Mouse (Mus musculus): ENCODE data around the gene Bsn. TPM values are rescaled to one million over a fixed set of nuclear protein-coding genes. Genes with fewer than 3 reads are reported as not detected.

Bsn gene
- polyA plus RNA-seq, 1 experiment = 70.0 TPM

DNA sequence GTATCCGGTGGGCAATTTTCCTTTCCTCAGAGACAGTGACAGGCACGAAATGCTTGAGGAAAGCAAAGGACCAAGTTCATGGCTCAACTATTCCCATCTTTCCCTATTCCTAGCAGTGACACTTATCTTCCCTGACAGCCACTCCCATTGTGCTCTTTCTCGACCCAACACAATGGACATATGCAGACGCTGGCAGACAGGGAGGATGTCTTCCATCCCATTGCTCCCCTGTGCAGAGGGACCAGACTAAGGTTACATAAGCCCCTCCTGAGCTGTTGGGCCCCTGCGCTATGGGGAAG is 747 bp downstream of the Bsn start:
- WGBS = 7% methylated on average over 5 of the region's 5 CpGs

DNA sequence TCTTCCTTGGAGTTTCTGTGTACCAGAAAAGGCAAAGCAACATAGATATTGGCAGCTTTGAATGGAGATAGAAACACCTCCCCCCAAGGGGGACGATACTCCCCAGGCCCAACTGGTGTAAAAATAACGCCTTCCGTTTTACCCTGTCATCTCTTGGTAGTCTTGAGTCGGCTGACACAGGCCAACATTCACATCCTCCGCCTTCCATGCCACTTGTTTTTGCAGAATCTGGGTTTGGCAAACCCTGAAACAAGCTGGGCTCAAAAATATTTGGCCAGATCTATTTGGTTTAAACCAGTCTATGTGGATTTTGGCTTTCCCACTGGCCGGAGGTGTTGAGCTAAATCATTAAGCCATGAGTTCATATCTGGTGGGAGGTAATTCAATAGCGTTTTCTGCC is 1.2 kb downstream of the Bsn start:
- WGBS = 8% methylated on average over 7 of the region's 7 CpGs
- peak overlapping the region; percentile 94 for H3K4me3 ChIP-seq (replicated peaks; ENCODE audit: insufficient read depth, low read depth, low read length)
- H3K27ac ChIP-seq (ENCODE audit: insufficient read depth, low read length) = peak overlapping the region; percentile 67

More for the DNA sequence above, 747 bp downstream of the Bsn start:
- TF ChIP-seq CTCF (IDR thresholded peaks at IDR 0.05; ENCODE audit: borderline replicate concordance, insufficient read depth, low read depth, low read length) = no peak
- TF ChIP-seq POLR2A (IDR thresholded peaks at IDR 0.05; ENCODE audit: borderline replicate concordance, insufficient read depth, low read length) = no peak; the same call in 1 of the 2 replicates
- peak overlapping the region; percentile 94 for H3K4me3 ChIP-seq (replicated peaks; ENCODE audit: insufficient read depth, low read depth, low read length)
- H3K4me1 ChIP-seq (ENCODE audit: control insufficient read depth, insufficient read depth, low read length) = peaks cover 19% of the 10 kb centered on the region; the same call in 1 of the 2 replicates
- no peaks in the 10 kb centered on the region for H3K27me3 ChIP-seq (ENCODE audit: control insufficient read depth, insufficient read depth, low read length)
- H3K27ac ChIP-seq (ENCODE audit: insufficient read depth, low read length) = peak overlapping the region; percentile 67
- DNase-seq = no peak

DNA sequence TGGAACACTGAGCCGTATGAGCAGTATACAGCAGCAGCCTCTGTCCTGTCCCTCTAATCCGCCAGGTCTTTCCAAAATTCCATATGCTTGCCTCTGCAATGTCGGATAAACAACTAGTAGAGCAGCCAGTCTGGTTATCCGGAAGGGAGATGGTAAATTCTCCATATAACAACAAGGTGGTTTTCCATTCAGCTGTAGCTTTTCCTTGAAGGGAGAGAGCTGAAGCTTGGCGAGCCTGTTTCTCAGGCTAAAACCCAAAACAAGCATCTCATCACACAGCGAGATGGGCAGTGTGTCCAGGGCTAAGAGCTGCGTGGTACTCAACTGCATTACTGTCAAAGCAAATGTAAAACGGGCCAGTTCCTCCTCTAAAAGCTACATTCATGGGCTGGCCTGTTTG is 1.7 kb downstream of the Bsn start:
- WGBS = 9% methylated on average over 8 of the region's 8 CpGs
- TF ChIP-seq POLR2A (IDR thresholded peaks at IDR 0.05; ENCODE audit: borderline replicate concordance, insufficient read depth, low read length) (peak; percentile 13; the same call in 1 of the 2 replicates), CTCF (IDR thresholded peaks at IDR 0.05; ENCODE audit: borderline replicate concordance, insufficient read depth, low read depth, low read length) (no peak)
- peaks cover 28% of the 10 kb centered on the region; the same call in 1 of the 2 replicates for H3K4me1 ChIP-seq (ENCODE audit: control insufficient read depth, insufficient read depth, low read length)
- peak overlapping the region; percentile 94 for H3K4me3 ChIP-seq (replicated peaks; ENCODE audit: insufficient read depth, low read depth, low read length)
- DNase-seq = peak in 1 of 2 experiments; percentile 55
- H3K27me3 ChIP-seq (ENCODE audit: control insufficient read depth, insufficient read depth, low read length) = no peaks in the 10 kb centered on the region
- H3K27ac ChIP-seq (ENCODE audit: insufficient read depth, low read length) = peak overlapping the region; percentile 67

More for the DNA sequence above, 1.2 kb downstream of the Bsn start:
- TF ChIP-seq POLR2A (IDR thresholded peaks at IDR 0.05; ENCODE audit: borderline replicate concordance, insufficient read depth, low read length) (no peak), CTCF (IDR thresholded peaks at IDR 0.05; ENCODE audit: borderline replicate concordance, insufficient read depth, low read depth, low read length) (no peak)
- Histone ChIP-seq H3K4me1 (ENCODE audit: control insufficient read depth, insufficient read depth, low read length) (peaks cover 23% of the 10 kb centered on the region; the same call in 1 of the 2 replicates), H3K27me3 (ENCODE audit: control insufficient read depth, insufficient read depth, low read length) (no peaks in the 10 kb centered on the region)
- DNase-seq = peak in 1 of 2 experiments; percentile 55

DNA sequence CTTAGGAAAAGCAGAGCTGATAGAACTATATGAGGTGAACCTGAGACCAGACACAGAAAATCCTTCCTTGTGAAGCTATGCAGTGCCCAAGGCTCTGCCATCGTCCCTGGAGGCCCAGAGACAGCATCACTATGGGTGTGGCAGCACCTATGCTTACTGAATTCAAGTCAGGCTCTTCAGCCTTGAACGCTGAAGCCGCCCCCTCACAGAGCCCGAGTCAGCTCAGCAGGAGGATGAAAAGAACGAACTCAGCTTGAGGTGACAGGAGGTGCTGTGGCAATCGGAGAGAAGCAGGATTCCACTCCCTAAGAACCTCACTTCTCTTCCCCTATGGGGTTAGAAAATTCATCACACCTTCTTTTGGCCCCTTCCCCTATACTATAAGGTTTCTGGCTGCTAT is 2.6 kb downstream of the Bsn start:
- peak; percentile 49 to 55 for DNase-seq
- peaks cover 35% of the 10 kb centered on the region; the same call in 1 of the 2 replicates for H3K4me1 ChIP-seq (ENCODE audit: control insufficient read depth, insufficient read depth, low read length)
- no peaks in the 10 kb centered on the region for H3K27me3 ChIP-seq (ENCODE audit: control insufficient read depth, insufficient read depth, low read length)
- TF ChIP-seq POLR2A (IDR thresholded peaks at IDR 0.05; ENCODE audit: borderline replicate concordance, insufficient read depth, low read length) (no peak), CTCF (IDR thresholded peaks at IDR 0.05; ENCODE audit: borderline replicate concordance, insufficient read depth, low read depth, low read length) (no peak)
- peak overlapping the region; percentile 94 for H3K4me3 ChIP-seq (replicated peaks; ENCODE audit: insufficient read depth, low read depth, low read length)
- WGBS = 6% methylated on average over 6 of the region's 6 CpGs
- H3K27ac ChIP-seq (ENCODE audit: insufficient read depth, low read length) = peak overlapping the region; percentile 67

DNA sequence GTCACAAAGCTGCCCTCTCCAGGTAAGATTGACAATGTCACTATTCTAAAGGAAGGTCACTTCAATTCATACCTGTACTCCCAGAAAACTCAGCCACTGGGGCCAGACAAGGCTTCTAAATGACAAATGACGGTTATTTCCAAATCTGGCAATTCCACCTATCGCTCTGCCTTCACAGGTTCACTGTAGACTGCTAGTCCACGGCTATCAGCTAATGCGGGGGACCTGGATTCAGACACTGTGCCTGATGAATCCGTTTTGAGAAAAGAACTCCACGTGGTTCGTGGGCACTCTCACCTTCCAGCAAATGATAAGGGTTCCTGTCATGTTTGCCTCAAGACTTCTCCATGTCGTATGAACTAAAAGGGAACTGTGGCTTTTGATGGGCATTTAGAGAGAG is 4.4 kb downstream of the Bsn start:
- TF ChIP-seq CTCF (IDR thresholded peaks at IDR 0.05; ENCODE audit: borderline replicate concordance, insufficient read depth, low read depth, low read length) (no peak), POLR2A (IDR thresholded peaks at IDR 0.05; ENCODE audit: borderline replicate concordance, insufficient read depth, low read length) (no peak)
- no peaks in the 10 kb centered on the region for H3K27me3 ChIP-seq (ENCODE audit: control insufficient read depth, insufficient read depth, low read length)
- peak overlapping the region; percentile 54; the same call in 1 of the 2 replicates for H3K27ac ChIP-seq (ENCODE audit: insufficient read depth, low read length)
- 15% methylated on average over 8 of the region's 8 CpGs for WGBS
- H3K4me1 ChIP-seq (ENCODE audit: control insufficient read depth, insufficient read depth, low read length) = peaks cover 47% of the 10 kb centered on the region
- peak in 1 of 2 experiments; percentile 52 for DNase-seq
- H3K4me3 ChIP-seq (replicated peaks; ENCODE audit: insufficient read depth, low read depth, low read length) = peak overlapping the region; percentile 16

DNA sequence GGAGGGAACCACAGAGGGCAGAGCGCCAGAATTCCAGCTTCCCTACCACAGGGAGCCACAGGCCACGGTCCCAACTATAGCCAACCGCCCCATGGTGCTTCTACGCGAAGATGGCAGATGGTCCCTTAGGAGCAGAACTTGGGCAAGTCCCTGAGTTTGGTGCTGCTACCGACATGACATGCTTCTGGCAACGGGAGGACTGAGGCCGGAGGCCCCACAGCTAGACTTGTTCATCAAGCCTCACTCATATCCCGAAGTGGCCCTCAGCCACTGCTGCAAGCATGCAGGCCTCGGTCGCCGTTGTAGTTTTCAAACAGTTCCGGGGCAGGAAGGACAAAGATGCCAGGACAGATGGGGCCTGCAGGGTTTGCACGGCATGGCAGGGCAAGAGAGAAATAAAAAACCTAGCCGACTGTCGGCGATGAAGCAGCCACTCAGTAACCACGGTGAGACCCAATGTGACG is 6.6 kb downstream of the Bsn start:
- Histone ChIP-seq H3K27ac (ENCODE audit: insufficient read depth, low read length) (peak overlapping the region; percentile 88), H3K27me3 (ENCODE audit: control insufficient read depth, insufficient read depth, low read length) (no peaks in the 10 kb centered on the region), H3K4me3 (replicated peaks; ENCODE audit: insufficient read depth, low read depth, low read length) (peak overlapping the region; percentile 20), H3K4me1 (ENCODE audit: control insufficient read depth, insufficient read depth, low read length) (peaks cover 67% of the 10 kb centered on the region)
- peak; percentile 72 to 77 for DNase-seq
- TF ChIP-seq CTCF (IDR thresholded peaks at IDR 0.05; ENCODE audit: borderline replicate concordance, insufficient read depth, low read depth, low read length) = no peak
- TF ChIP-seq POLR2A (IDR thresholded peaks at IDR 0.05; ENCODE audit: borderline replicate concordance, insufficient read depth, low read length) = no peak
- WGBS = 10% methylated on average over 19 of the region's 19 CpGs

DNA sequence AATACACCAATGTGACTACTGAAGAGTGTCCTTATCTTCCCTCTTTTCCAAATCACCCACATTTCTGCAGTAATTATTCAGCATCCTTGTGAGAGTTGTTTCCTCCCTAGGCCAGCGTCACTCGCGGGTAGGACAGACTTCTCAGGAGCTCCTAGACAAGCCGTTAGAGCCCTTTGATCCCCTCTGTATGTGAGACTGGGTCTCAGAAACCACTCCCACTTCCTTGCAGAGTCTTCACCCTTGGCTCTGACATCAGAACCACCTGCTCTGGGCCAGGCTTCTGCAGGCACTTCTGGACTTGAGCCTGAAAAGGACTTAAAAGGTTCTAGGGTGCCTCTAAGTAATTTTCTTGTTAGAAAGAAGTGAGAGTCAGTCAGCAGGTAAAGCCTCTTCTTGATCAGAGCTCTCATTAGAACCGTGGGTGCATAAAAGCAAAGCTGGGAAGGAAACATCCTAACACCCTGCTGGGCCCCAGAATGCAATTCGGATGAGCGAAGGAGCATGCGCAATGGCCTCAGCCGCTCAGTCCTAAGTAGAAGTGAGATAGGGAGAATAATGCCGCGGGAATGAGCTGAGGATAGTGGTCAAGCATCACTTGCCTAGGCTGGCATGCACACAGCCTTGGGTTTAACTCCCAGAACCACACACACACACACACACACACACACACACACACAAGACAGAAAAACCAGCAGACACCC is 7.2 kb downstream of the Bsn start:
- H3K27me3 ChIP-seq (ENCODE audit: control insufficient read depth, insufficient read depth, low read length) = no peaks in the 10 kb centered on the region
- TF ChIP-seq CTCF (IDR thresholded peaks at IDR 0.05; ENCODE audit: borderline replicate concordance, insufficient read depth, low read depth, low read length) (no peak), POLR2A (IDR thresholded peaks at IDR 0.05; ENCODE audit: borderline replicate concordance, insufficient read depth, low read length) (no peak)
- peaks cover 73% of the 10 kb centered on the region for H3K4me1 ChIP-seq (ENCODE audit: control insufficient read depth, insufficient read depth, low read length)
- H3K4me3 ChIP-seq (replicated peaks; ENCODE audit: insufficient read depth, low read depth, low read length) = peak overlapping the region; percentile 22
- peak overlapping the region; percentile 88 for H3K27ac ChIP-seq (ENCODE audit: insufficient read depth, low read length)
- peak; percentile 61 to 63 for DNase-seq
- 13% methylated on average over 11 of the region's 11 CpGs for WGBS

DNA sequence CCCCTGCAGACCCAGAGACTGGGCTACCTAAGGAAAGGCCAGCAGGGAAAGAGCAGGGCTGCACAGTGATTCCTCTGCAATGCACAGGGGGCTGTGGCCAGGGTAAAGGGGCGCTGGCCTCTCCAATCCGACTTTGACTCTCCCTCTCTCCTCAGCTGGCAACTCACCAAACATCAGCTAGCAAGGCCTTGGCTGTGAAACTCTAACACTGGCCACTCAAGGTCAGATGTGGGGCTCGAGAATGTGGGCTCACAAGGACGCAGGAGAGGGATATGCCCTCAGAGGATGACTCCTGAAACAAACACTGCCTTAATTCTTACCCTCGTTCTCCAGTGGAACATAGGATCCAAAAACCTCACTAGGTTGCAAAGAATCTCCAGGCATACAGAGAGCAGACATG is 11.8 kb downstream of the Bsn start:
- 39% methylated on average over 5 of the region's 5 CpGs for WGBS

More for the DNA sequence above, 11.8 kb downstream of the Bsn start:
- peak in 1 of 2 experiments; percentile 40 for DNase-seq
- Histone ChIP-seq H3K27ac (ENCODE audit: insufficient read depth, low read length) (peak overlapping the region; percentile 51), H3K4me3 (replicated peaks; ENCODE audit: insufficient read depth, low read depth, low read length) (no peak overlapping the region), H3K4me1 (ENCODE audit: control insufficient read depth, insufficient read depth, low read length) (peaks cover 68% of the 10 kb centered on the region), H3K27me3 (ENCODE audit: control insufficient read depth, insufficient read depth, low read length) (no peaks in the 10 kb centered on the region)
- TF ChIP-seq POLR2A (IDR thresholded peaks at IDR 0.05; ENCODE audit: borderline replicate concordance, insufficient read depth, low read length) = no peak
